Mouse (Mus musculus) CD4-positive, CD25-positive, alpha-beta regulatory T cell, adult 9 weeks (primary cell): ENCODE measurements around the gene Slc12a8. TPM values are rescaled to one million over a fixed set of nuclear protein-coding genes. Genes with fewer than 3 reads are reported as not detected.

ENCODE experiments used
- polyA plus RNA-seq: library from polyadenylated mRNA; unstranded; fragments of 100-300 nt; shearing (Covaris generic); gene quantifications from one replicate; pipeline ENCODE4 v1.2.1, GENCODE M21; 2017

Gene Slc12a8
- 6.2 TPM for polyA plus RNA-seq

DNA sequence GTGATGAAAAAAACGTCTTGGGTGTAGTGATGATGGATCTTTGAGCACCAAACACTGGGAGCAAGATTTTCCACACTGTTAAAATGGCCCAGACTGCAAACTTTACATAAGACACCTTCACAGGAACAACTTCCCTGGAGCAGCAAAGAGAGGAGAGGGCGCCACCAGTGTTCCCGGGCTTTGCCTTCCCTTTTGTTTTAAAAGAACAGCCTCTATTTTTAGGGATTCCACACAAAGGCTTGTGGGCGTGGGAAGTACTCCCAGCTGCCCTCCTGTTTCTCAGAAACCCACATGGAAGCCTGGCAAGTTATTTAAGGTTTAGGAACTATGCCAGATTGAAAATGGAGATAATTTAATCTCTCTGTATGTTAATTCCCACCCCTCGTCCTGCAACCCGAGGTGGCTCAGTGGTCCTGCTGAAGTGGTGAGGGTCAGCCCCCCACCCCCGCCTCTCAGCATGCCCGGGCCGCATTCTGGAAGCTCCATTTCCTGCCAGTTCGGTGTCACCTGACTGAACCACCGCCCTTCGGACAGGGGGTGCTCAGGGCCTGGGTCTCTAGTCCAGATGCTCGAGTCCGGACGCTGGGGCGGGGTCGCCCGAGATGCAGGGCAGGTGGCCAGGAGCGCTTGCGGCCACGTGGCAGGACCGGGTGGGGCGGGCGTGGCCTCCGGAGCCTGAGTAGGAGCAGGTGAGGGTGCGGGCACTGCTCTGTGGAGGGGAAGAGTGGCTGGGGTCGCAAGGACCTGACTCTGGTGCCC is at the start of gene Slc12a8:
Slc12a8 (plus strand) TSS at position 522 of the 759 bp plus-strand sequence.

DNA sequence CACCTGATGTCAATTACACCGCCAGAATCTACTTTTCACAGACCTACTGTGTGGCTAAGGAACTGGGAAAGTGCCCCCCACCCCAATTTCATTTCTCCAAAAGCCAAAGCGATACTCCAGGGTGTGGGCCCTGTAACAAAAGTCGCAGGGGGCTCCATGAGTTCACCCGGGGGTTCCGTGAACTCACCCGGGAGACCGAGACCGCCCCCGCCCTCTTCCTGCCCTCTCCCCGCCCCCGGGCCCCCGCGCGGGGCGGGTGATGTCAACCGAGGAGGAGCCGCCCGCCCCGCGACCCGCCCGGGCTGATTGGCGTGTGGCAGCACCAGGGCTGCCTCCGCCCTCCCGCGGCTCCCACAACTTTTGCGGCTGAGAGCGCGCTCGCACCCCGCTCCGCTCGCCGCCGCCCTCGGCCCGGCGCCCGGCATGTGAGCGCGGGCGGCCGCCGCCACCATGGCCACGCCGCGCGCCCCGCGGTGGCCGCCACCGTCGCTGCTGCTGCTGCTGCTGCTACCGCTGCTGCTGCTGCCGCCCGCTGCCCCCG is 167.1 kb downstream of the Slc12a8 start, which contains the start of gene Heg1:
Heg1 (plus strand) TSS at position 209 of the 541 bp plus-strand sequence.

Other genes with a start within 250 kb of the Slc12a8 start
- 92.8 TPM for gene Zfp148, start 136.5 kb upstream of the Slc12a8 start, polyA plus RNA-seq
- gene Heg1, start 167.0 kb downstream of the Slc12a8 start, polyA plus RNA-seq = 11.2 TPM